Mouse (Mus musculus): ENCODE data around the gene 4930469K13Rik. TPM values are rescaled to one million over a fixed set of nuclear protein-coding genes. Genes with fewer than 3 reads are reported as not detected.

4930469K13Rik gene
- polyA plus RNA-seq, 1 experiment from 2014 or later, result not detected

GRCm38 (mm10) chr11:34118319-34118718, 20.0 kb upstream of the 4930469K13Rik start:
- DNase-seq (ENCODE audit: low spot score) (no peak), ATAC-seq (replicated peaks; ENCODE audit: low FRiP score) (no peak)
- Histone ChIP-seq H3K9ac (ENCODE audit: low read depth, low read length) (no peak overlapping the region), H3K4me2 (no peak overlapping the region), H3K27me3 (replicated peaks; ENCODE audit: control insufficient read depth, insufficient read depth, low read length) (no peaks in the 10 kb centered on the region), H3K27ac (ENCODE audit: low read depth, low read length) (no peak overlapping the region), H3K4me1 (replicated peaks; ENCODE audit: control insufficient read depth, insufficient read depth, low read length) (no peaks in the 10 kb centered on the region), H3K36me3 (ENCODE audit: control insufficient read depth, insufficient read depth, low read length) (no peaks in the 10 kb centered on the region), H3K4me3 (ENCODE audit: low read depth, low read length) (no peak overlapping the region), H3K9me3 (ENCODE audit: control insufficient read depth, low read length) (no peaks in the 10 kb centered on the region)
- 67% methylated on average over 3 of the region's 3 CpGs for WGBS

- H3K4me3 ChIP-seq (ENCODE audit: low read depth, low read length), result no peak overlapping the region
- no peak overlapping the region for H3K9ac ChIP-seq (ENCODE audit: low read depth, low read length)
- H3K27me3 ChIP-seq (replicated peaks; ENCODE audit: control insufficient read depth, insufficient read depth, low read length), result no peaks in the 10 kb centered on the region
- DNase-seq (ENCODE audit: low spot score), result no peak
- H3K9me3 ChIP-seq (ENCODE audit: control insufficient read depth, low read length), result no peaks in the 10 kb centered on the region
- no peak for ATAC-seq (replicated peaks; ENCODE audit: low FRiP score)
- no peaks in the 10 kb centered on the region for H3K36me3 ChIP-seq (ENCODE audit: control insufficient read depth, insufficient read depth, low read length)
- WGBS, result 70% methylated on average over 3 of the region's 3 CpGs
- no peaks in the 10 kb centered on the region for H3K4me1 ChIP-seq (replicated peaks; ENCODE audit: control insufficient read depth, insufficient read depth, low read length)
- no peak overlapping the region for H3K27ac ChIP-seq (ENCODE audit: low read depth, low read length)
- H3K4me2 ChIP-seq, result no peak overlapping the region
Measured at GRCm38 (mm10) chr11:34117581-34117980, 19.2 kb upstream of the 4930469K13Rik start.

- Histone ChIP-seq H3K4me2 (no peak overlapping the region), H3K9me3 (ENCODE audit: control insufficient read depth, low read length) (no peaks in the 10 kb centered on the region), H3K4me3 (ENCODE audit: low read depth, low read length) (no peak overlapping the region), H3K27me3 (replicated peaks; ENCODE audit: control insufficient read depth, insufficient read depth, low read length) (no peaks in the 10 kb centered on the region), H3K36me3 (ENCODE audit: control insufficient read depth, insufficient read depth, low read length) (no peaks in the 10 kb centered on the region), H3K4me1 (replicated peaks; ENCODE audit: control insufficient read depth, insufficient read depth, low read length) (no peaks in the 10 kb centered on the region), H3K9ac (ENCODE audit: low read depth, low read length) (no peak overlapping the region), H3K27ac (ENCODE audit: low read depth, low read length) (no peak overlapping the region; the same call in 1 of the 2 replicates)
- DNase-seq (ENCODE audit: low spot score), result no peak
- WGBS, result 29% methylated on average over 2 of the region's 2 CpGs
- peak; percentile 74 for ATAC-seq (replicated peaks; ENCODE audit: low FRiP score)
Measured at GRCm38 (mm10) chr11:34116572-34117135, 18.3 kb upstream of the 4930469K13Rik start.

GRCm38 (mm10) chr11:34113760-34114159, 15.4 kb upstream of the 4930469K13Rik start:
- Histone ChIP-seq H3K27me3 (replicated peaks; ENCODE audit: control insufficient read depth, insufficient read depth, low read length) (no peaks in the 10 kb centered on the region), H3K4me3 (ENCODE audit: low read depth, low read length) (no peak overlapping the region), H3K4me2 (no peak overlapping the region), H3K27ac (ENCODE audit: low read depth, low read length) (no peak overlapping the region), H3K36me3 (ENCODE audit: control insufficient read depth, insufficient read depth, low read length) (no peaks in the 10 kb centered on the region), H3K9ac (ENCODE audit: low read depth, low read length) (no peak overlapping the region), H3K4me1 (replicated peaks; ENCODE audit: control insufficient read depth, insufficient read depth, low read length) (no peaks in the 10 kb centered on the region), H3K9me3 (ENCODE audit: control insufficient read depth, low read length) (no peaks in the 10 kb centered on the region)
- WGBS, result 58% methylated on average over 2 of the region's 2 CpGs
- ATAC-seq (replicated peaks; ENCODE audit: low FRiP score) (no peak), DNase-seq (ENCODE audit: low spot score) (no peak)

GRCm38 (mm10) chr11:34112781-34113380, 14.5 kb upstream of the 4930469K13Rik start:
- DNase-seq (ENCODE audit: low spot score), result no peak
- no peak overlapping the region for H3K4me3 ChIP-seq (ENCODE audit: low read depth, low read length)
- WGBS, result 65% methylated on average over 4 of the region's 4 CpGs

GRCm38 (mm10) chr11:34111940-34112339, 13.6 kb upstream of the 4930469K13Rik start:
- Histone ChIP-seq H3K27ac (ENCODE audit: low read depth, low read length) (no peak overlapping the region), H3K4me3 (ENCODE audit: low read depth, low read length) (no peak overlapping the region), H3K9me3 (ENCODE audit: control insufficient read depth, low read length) (no peaks in the 10 kb centered on the region), H3K9ac (ENCODE audit: low read depth, low read length) (no peak overlapping the region), H3K27me3 (replicated peaks; ENCODE audit: control insufficient read depth, insufficient read depth, low read length) (no peaks in the 10 kb centered on the region), H3K4me1 (replicated peaks; ENCODE audit: control insufficient read depth, insufficient read depth, low read length) (no peaks in the 10 kb centered on the region), H3K4me2 (no peak overlapping the region), H3K36me3 (ENCODE audit: control insufficient read depth, insufficient read depth, low read length) (no peaks in the 10 kb centered on the region)
- WGBS, result 68% methylated on average over 7 of the region's 7 CpGs
- ATAC-seq (replicated peaks; ENCODE audit: low FRiP score), result no peak
- no peak for DNase-seq (ENCODE audit: low spot score)

More at GRCm38 (mm10) chr11:34112781-34113380, 14.5 kb upstream of the 4930469K13Rik start:
- H3K4me2 ChIP-seq, result no peak overlapping the region
- H3K27ac ChIP-seq (ENCODE audit: low read depth, low read length), result no peak overlapping the region
- ATAC-seq (replicated peaks; ENCODE audit: low FRiP score), result no peak
- no peaks in the 10 kb centered on the region for H3K4me1 ChIP-seq (replicated peaks; ENCODE audit: control insufficient read depth, insufficient read depth, low read length)
- no peak overlapping the region for H3K9ac ChIP-seq (ENCODE audit: low read depth, low read length)
- no peaks in the 10 kb centered on the region for H3K9me3 ChIP-seq (ENCODE audit: control insufficient read depth, low read length)
- no peaks in the 10 kb centered on the region for H3K36me3 ChIP-seq (ENCODE audit: control insufficient read depth, insufficient read depth, low read length)
- H3K27me3 ChIP-seq (replicated peaks; ENCODE audit: control insufficient read depth, insufficient read depth, low read length), result no peaks in the 10 kb centered on the region

- Histone ChIP-seq H3K4me1 (replicated peaks; ENCODE audit: control insufficient read depth, insufficient read depth, low read length) (no peaks in the 10 kb centered on the region), H3K4me3 (ENCODE audit: low read depth, low read length) (no peak overlapping the region), H3K9me3 (ENCODE audit: control insufficient read depth, low read length) (no peaks in the 10 kb centered on the region), H3K36me3 (ENCODE audit: control insufficient read depth, insufficient read depth, low read length) (no peaks in the 10 kb centered on the region), H3K9ac (ENCODE audit: low read depth, low read length) (no peak overlapping the region), H3K27ac (ENCODE audit: low read depth, low read length) (no peak overlapping the region), H3K27me3 (replicated peaks; ENCODE audit: control insufficient read depth, insufficient read depth, low read length) (no peaks in the 10 kb centered on the region), H3K4me2 (no peak overlapping the region)
- DNase-seq (ENCODE audit: low spot score), result no peak
- whole genome bisulfite sequencing, result 96% methylated on average over 1 of the region's 1 CpGs
- ATAC-seq (replicated peaks; ENCODE audit: low FRiP score), result no peak
Measured at GRCm38 (mm10) chr11:34109260-34109659, 10.9 kb upstream of the 4930469K13Rik start.

GRCm38 (mm10) chr11:34104919-34105318, 6.6 kb upstream of the 4930469K13Rik start:
- no peaks in the 10 kb centered on the region for H3K4me1 ChIP-seq (replicated peaks; ENCODE audit: control insufficient read depth, insufficient read depth, low read length)
- ATAC-seq (replicated peaks; ENCODE audit: low FRiP score) (no peak), DNase-seq (ENCODE audit: low spot score) (no peak)
- no peaks in the 10 kb centered on the region for H3K36me3 ChIP-seq (ENCODE audit: control insufficient read depth, insufficient read depth, low read length)
- H3K27me3 ChIP-seq (replicated peaks; ENCODE audit: control insufficient read depth, insufficient read depth, low read length), result no peaks in the 10 kb centered on the region
- H3K4me3 ChIP-seq (ENCODE audit: low read depth, low read length), result no peak overlapping the region
- H3K9me3 ChIP-seq (ENCODE audit: control insufficient read depth, low read length), result no peaks in the 10 kb centered on the region
- no peak overlapping the region for H3K9ac ChIP-seq (ENCODE audit: low read depth, low read length)
- H3K4me2 ChIP-seq, result no peak overlapping the region
- no peak overlapping the region for H3K27ac ChIP-seq (ENCODE audit: low read depth, low read length)
- 58% methylated on average over 1 of the region's 1 CpGs for WGBS

GRCm38 (mm10) chr11:34101827-34102226, 3.5 kb upstream of the 4930469K13Rik start:
- H3K27me3 ChIP-seq (replicated peaks; ENCODE audit: control insufficient read depth, insufficient read depth, low read length), result no peaks in the 10 kb centered on the region
- no peak overlapping the region for H3K4me2 ChIP-seq
- ATAC-seq (replicated peaks; ENCODE audit: low FRiP score) (no peak), DNase-seq (ENCODE audit: low spot score) (no peak)
- H3K27ac ChIP-seq (ENCODE audit: low read depth, low read length), result no peak overlapping the region
- no peaks in the 10 kb centered on the region for H3K4me1 ChIP-seq (replicated peaks; ENCODE audit: control insufficient read depth, insufficient read depth, low read length)
- no peak overlapping the region for H3K4me3 ChIP-seq (ENCODE audit: low read depth, low read length)
- WGBS, result 79% methylated on average over 4 of the region's 4 CpGs
- H3K9ac ChIP-seq (ENCODE audit: low read depth, low read length), result no peak overlapping the region
- no peaks in the 10 kb centered on the region for H3K9me3 ChIP-seq (ENCODE audit: control insufficient read depth, low read length)
- no peaks in the 10 kb centered on the region for H3K36me3 ChIP-seq (ENCODE audit: control insufficient read depth, insufficient read depth, low read length)

Measured in liver, embryonic 11.5 days (tissue).